Mouse (Mus musculus): Measurements from ENCODE around the gene B9d2. TPM values are rescaled to one million over a fixed set of nuclear protein-coding genes. Genes with fewer than 3 reads are reported as not detected.
A peak's percentile ranks its signal among the peaks of the same experiment; 100 is the strongest.

Gene B9d2
- polyA plus RNA-seq, 2 experiments = 18.8 to 21.9 TPM

GRCm38 (mm10) chr7:25651281-25651680 is 29.3 kb upstream of the B9d2 start:
- Histone ChIP-seq H3K36me3 (replicated peaks; ENCODE audit: control insufficient read depth, insufficient read depth, low read depth) (no peaks in the 10 kb centered on the region), H3K4me2 (ENCODE audit: low read depth) (no peak overlapping the region), H3K27ac (no peak overlapping the region), H3K4me1 (replicated peaks; ENCODE audit: control insufficient read depth in 2 of 2, insufficient read depth in 2 of 2, low read length in 1 of 2) (peaks cover 0 to 12% of the 10 kb centered on the region in 2 experiments; a peak in 3 of 4 replicates), H3K27me3 (ENCODE audit: control insufficient read depth, insufficient read depth, low read length) (no peaks in the 10 kb centered on the region), H3K9me3 (ENCODE audit: control insufficient read depth, low read length) (no peaks in the 10 kb centered on the region), H3K4me3 (ENCODE audit: insufficient read depth in 1 of 2, low read depth in 2 of 2, low read length in 2 of 2) (no peak overlapping the region), H3K9ac (replicated peaks) (no peak overlapping the region)
- DNase-seq (ENCODE audit: low read depth in 3 of 3, low spot score in 3 of 3) = no peak
- peak; percentile 34; the same call in 1 of the 2 replicates for TF ChIP-seq CTCF (IDR thresholded peaks at IDR 0.05; ENCODE audit: low read depth)
- TF ChIP-seq EP300 (IDR thresholded peaks at IDR 0.05; ENCODE audit: low read depth) = no peak
- ATAC-seq (ENCODE audit: insufficient read depth) = no peak
- 25% methylated on average over 8 of the region's 8 CpGs for WGBS (ENCODE audit: insufficient replicate concordance)

- H3K9ac ChIP-seq (replicated peaks) = no peak overlapping the region
- no peak for DNase-seq (ENCODE audit: low read depth in 3 of 3, low spot score in 3 of 3)
- no peaks in the 10 kb centered on the region for H3K27me3 ChIP-seq (ENCODE audit: control insufficient read depth, insufficient read depth, low read length)
- TF ChIP-seq CTCF (IDR thresholded peaks at IDR 0.05; ENCODE audit: low read depth) (no peak), EP300 (IDR thresholded peaks at IDR 0.05; ENCODE audit: low read depth) (no peak)
- no peak overlapping the region for H3K27ac ChIP-seq
- no peaks in the 10 kb centered on the region for H3K36me3 ChIP-seq (replicated peaks; ENCODE audit: control insufficient read depth, insufficient read depth, low read depth)
- peaks cover 0 to 12% of the 10 kb centered on the region in 2 experiments for H3K4me1 ChIP-seq (replicated peaks; ENCODE audit: control insufficient read depth in 2 of 2, insufficient read depth in 2 of 2, low read length in 1 of 2)
- no peak overlapping the region for H3K4me3 ChIP-seq (ENCODE audit: insufficient read depth in 1 of 2, low read depth in 2 of 2, low read length in 2 of 2)
- ATAC-seq (ENCODE audit: insufficient read depth) = no peak
- 28% methylated on average over 12 of the region's 12 CpGs for WGBS (ENCODE audit: insufficient replicate concordance)
- no peak overlapping the region for H3K4me2 ChIP-seq (ENCODE audit: low read depth)
- no peaks in the 10 kb centered on the region for H3K9me3 ChIP-seq (ENCODE audit: control insufficient read depth, low read length)
These were observed 28.3 kb upstream of the B9d2 start for GRCm38 (mm10) chr7:25652244-25652759.

- TF ChIP-seq EP300 (IDR thresholded peaks at IDR 0.05; ENCODE audit: low read depth) (no peak), CTCF (IDR thresholded peaks at IDR 0.05; ENCODE audit: low read depth) (no peak)
- Histone ChIP-seq H3K9me3 (ENCODE audit: control insufficient read depth, low read length) (no peaks in the 10 kb centered on the region), H3K4me1 (replicated peaks; ENCODE audit: control insufficient read depth in 2 of 2, insufficient read depth in 2 of 2, low read length in 1 of 2) (peaks cover 7 to 19% of the 10 kb centered on the region in 2 experiments), H3K9ac (replicated peaks) (no peak overlapping the region), H3K27me3 (ENCODE audit: control insufficient read depth, insufficient read depth, low read length) (no peaks in the 10 kb centered on the region), H3K4me3 (ENCODE audit: insufficient read depth in 1 of 2, low read depth in 2 of 2, low read length in 2 of 2) (no peak overlapping the region), H3K4me2 (ENCODE audit: low read depth) (no peak overlapping the region), H3K27ac (no peak overlapping the region), H3K36me3 (replicated peaks; ENCODE audit: control insufficient read depth, insufficient read depth, low read depth) (no peaks in the 10 kb centered on the region)
- ATAC-seq (ENCODE audit: insufficient read depth) (no peak), DNase-seq (ENCODE audit: low read depth in 3 of 3, low spot score in 3 of 3) (no peak)
- WGBS (ENCODE audit: insufficient replicate concordance) = 58% methylated on average over 11 of the region's 11 CpGs
These were observed 24.8 kb upstream of the B9d2 start for GRCm38 (mm10) chr7:25655601-25656428.

GRCm38 (mm10) chr7:25657785-25658184 is 22.8 kb upstream of the B9d2 start:
- no peaks in the 10 kb centered on the region for H3K27me3 ChIP-seq (ENCODE audit: control insufficient read depth, insufficient read depth, low read length)
- no peak for ATAC-seq (ENCODE audit: insufficient read depth)
- TF ChIP-seq EP300 (IDR thresholded peaks at IDR 0.05; ENCODE audit: low read depth) (no peak), CTCF (IDR thresholded peaks at IDR 0.05; ENCODE audit: low read depth) (no peak)
- WGBS (ENCODE audit: insufficient replicate concordance) = 30% methylated on average over 10 of the region's 10 CpGs
- H3K36me3 ChIP-seq (replicated peaks; ENCODE audit: control insufficient read depth, insufficient read depth, low read depth) = no peaks in the 10 kb centered on the region
- no peak overlapping the region for H3K27ac ChIP-seq
- H3K9ac ChIP-seq (replicated peaks) = peak overlapping the region; percentile 62
- peak overlapping the region; percentile 78 for H3K4me3 ChIP-seq (ENCODE audit: insufficient read depth in 1 of 2, low read depth in 2 of 2, low read length in 2 of 2)
- peak overlapping the region; percentile 93 for H3K4me2 ChIP-seq (ENCODE audit: low read depth)
- DNase-seq (ENCODE audit: low read depth in 3 of 3, low spot score in 3 of 3) = no peak
- peaks cover 7 to 17% of the 10 kb centered on the region in 2 experiments for H3K4me1 ChIP-seq (replicated peaks; ENCODE audit: control insufficient read depth in 2 of 2, insufficient read depth in 2 of 2, low read length in 1 of 2)
- no peaks in the 10 kb centered on the region for H3K9me3 ChIP-seq (ENCODE audit: control insufficient read depth, low read length)

Data from liver, embryonic 14.5 days (tissue).